Mouse (Mus musculus): ENCODE measurements around the gene Zfp664. TPM values are rescaled to one million over a fixed set of nuclear protein-coding genes. Genes with fewer than 3 reads are reported as not detected.

Zfp664 gene
- total RNA-seq, 2 experiments from 2014 or later: 68.4 to 77.1 TPM

DNA sequence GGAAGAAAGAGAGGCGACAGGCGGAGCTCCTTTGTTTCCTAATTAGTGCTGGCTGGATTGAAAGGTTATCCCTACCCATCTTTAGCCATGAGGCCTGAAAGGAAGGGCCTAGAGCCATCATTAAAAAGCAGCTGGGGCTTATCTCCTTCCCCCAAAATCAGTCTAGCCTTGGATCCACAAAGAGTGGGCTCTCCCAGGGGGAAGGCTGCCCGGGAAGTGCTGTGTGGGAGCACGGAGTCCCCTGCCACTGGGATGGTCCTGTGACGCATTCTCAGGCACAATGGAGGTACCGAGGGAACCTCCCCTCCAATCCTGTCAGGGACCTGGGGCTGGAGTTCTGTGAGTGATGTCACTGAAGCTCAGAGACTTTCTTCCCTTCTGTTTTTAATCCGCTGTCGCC is 68.6 kb downstream of the Zfp664 start:
- H3K4me3 ChIP-seq: no peak overlapping the region
- DNase-seq (ENCODE audit: extremely low spot score in 1 of 2, low spot score in 2 of 2): no peak
- intact Hi-C loops (cut with DNase I): no loop called here
- H3K27ac ChIP-seq: no peak overlapping the region
- no peak for TF ChIP-seq CTCF (IDR thresholded peaks at IDR 0.05)

DNA sequence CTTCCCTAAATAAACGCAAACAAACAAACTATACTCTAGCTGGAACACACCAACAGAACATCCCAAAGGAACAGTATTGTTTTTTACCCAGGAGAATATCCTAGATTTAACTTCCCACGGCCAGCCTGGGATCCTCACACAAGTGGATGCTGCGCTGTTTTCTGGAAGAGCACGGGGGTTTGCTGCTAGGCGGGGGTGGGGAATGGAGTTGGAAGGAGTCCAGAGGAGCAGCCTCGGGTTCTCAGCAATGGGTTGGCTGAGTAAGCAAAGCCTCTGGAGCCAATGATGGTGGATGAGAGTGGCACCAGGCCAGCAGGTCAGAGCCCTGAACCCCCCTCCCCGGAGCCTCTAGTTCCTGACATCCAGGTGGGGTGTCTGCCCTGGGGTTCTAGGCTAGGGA is 72.1 kb downstream of the Zfp664 start:
- no peak overlapping the region for H3K4me3 ChIP-seq
- intact Hi-C loops (cut with DNase I): no loop called here
- no peak for TF ChIP-seq CTCF (IDR thresholded peaks at IDR 0.05)
- no peak overlapping the region for H3K27ac ChIP-seq
- peak; percentile 30 to 44 for DNase-seq (ENCODE audit: extremely low spot score in 1 of 2, low spot score in 2 of 2)

DNA sequence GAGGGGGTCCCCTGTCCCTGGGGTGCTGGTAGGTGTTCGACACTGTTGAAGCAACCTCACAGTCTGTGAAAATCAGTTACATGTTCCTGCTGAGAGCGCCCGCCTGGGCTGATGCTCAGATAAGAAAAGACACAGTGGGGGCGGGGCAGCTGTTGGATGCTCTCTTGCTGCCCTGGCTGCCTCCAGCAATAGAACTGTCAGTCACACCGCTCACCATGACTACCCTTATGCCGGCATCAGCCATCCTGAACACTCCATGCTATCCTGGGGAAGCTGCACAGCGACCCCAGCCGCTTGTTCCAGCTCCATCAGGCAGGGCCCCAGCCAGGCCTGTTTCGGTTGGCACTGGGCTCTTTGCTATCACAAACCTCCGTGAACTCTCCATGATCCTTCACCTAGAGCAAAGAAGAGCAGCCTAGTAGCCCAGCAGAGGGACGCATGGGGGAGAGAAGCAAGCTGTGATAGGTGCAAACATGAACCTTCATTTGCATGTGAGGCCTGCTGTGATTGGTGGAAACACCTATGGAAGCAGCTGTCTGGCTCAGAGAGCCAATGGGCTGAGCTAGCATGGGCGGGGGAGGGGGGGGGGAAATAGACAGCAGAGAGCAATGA is 80.8 kb downstream of the Zfp664 start:
- TF ChIP-seq CTCF (IDR thresholded peaks at IDR 0.05): no peak
- no peak overlapping the region for H3K4me3 ChIP-seq
- H3K27ac ChIP-seq: no peak overlapping the region
- intact Hi-C loops (cut with DNase I): no loop called here
- no peak for DNase-seq (ENCODE audit: extremely low spot score in 1 of 2, low spot score in 2 of 2)

DNA sequence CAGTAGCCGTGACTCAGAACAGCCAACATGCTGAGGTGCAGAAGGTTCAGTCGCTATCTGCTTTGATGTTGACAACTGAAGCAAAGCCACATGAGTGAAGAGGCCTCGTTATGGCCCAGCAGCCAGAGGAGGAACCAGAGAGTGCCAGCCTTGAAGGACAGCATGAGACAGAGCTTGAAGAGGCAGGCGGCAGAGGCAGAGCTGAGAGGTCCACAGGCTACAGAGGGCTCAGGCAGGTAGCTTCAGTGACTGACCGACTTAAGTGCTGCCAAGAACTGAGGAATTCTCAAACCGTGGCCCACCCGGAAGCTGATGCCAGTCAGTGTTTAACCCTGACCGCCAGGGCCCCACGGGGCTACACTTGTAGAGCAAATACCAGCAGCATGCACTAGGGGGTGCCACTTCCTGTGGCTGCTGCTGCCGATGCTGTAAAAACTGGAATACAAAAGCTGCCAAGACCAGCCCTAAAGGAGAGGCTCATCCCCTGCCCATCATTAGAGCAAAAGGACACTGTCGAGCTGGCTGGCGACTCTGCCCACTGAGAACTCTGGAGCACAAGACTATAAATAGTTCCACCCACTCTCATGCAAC is 81.4 kb downstream of the Zfp664 start:
- Histone ChIP-seq H3K27ac (no peak overlapping the region), H3K4me3 (no peak overlapping the region)
- peak; percentile 39 to 64 for DNase-seq (ENCODE audit: extremely low spot score in 1 of 2, low spot score in 2 of 2)
- intact Hi-C loops (cut with DNase I): loop anchor here (1.0 kb wide), 2 partner anchors 72 to 327 kb away; no protein-coding TSS in a partner anchor
- TF ChIP-seq CTCF (IDR thresholded peaks at IDR 0.05): peak; percentile 87

DNA sequence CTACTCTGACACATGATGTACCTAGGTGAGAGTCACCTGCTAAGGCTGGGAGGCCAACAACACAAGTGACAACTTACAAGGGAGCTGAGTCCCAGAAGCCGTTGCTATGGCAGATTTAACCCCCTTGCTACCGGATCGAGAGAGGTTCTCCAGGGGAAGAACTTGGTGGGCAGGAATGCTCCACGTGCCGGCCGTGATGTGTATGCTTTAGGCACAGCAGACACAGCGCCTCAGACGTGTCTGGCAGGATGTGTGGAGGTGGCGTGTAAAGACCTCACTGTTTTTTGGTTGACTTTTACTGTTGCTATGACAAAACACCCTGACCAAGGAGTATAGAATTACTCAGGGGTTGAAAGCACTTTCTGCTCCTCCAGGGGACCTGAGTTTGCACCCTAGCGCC is 81.9 kb downstream of the Zfp664 start:
- intact Hi-C loops (cut with DNase I): loop anchor here (1.0 kb wide), 2 partner anchors 72 to 327 kb away; no protein-coding TSS in a partner anchor

DNA sequence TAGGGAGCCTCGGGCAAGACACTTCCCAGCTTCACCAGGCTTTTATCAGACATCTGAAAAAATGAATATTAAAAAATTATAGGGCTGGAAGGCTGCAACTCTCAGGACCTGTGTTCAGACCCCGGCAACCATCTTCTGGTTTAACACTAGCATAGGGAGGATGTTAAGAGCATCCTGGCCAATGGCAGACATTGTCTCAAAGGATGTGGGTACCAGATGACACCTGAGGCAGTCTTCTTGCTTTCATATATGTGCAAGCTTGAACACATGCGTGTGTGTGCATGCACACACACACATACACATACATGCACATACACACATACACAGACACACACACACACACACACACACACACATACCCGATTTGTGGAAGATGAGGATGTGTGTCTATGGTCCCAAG is 82.6 kb downstream of the Zfp664 start:
- no peak for TF ChIP-seq CTCF (IDR thresholded peaks at IDR 0.05)
- Histone ChIP-seq H3K4me3 (no peak overlapping the region), H3K27ac (no peak overlapping the region)
- intact Hi-C loops (cut with DNase I): no loop called here
- DNase-seq (ENCODE audit: extremely low spot score in 1 of 2, low spot score in 2 of 2): no peak

More for the DNA sequence above, 81.9 kb downstream of the Zfp664 start:
- DNase-seq (ENCODE audit: extremely low spot score in 1 of 2, low spot score in 2 of 2): no peak
- Histone ChIP-seq H3K27ac (no peak overlapping the region), H3K4me3 (no peak overlapping the region)
- no peak for TF ChIP-seq CTCF (IDR thresholded peaks at IDR 0.05)

DNA sequence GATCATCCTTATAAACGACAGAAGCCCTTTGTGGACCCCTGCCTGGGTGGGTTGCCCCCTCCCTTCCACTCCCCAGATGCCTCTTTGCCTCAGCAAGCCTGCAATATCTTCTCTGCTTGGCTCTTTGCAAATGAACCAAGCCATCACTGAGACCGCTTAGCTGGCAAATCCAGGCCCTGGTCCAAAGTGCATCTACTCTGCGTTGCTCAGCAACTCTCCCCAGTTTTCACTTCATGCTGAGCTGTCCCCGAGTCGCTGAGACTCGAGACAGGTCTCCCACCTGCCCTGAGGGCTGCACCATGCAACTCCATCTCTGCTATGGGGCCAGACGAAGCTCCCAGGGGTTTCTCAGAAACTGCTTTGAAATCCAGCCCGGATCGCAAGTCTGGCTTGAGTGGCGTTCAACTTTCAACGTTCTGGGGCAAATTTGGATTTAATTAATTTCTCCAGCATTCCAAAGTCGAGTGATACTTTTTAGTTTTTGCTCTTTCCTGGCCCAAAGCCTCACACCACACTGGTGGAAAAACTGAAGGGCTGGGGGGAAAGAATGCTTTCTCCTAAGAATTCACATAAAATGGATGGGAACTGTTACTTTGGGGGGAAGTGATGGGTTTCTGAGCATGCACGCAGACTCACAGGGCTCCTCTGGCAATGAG is 88.3 kb downstream of the Zfp664 start:
- Histone ChIP-seq H3K4me3 (no peak overlapping the region), H3K27ac (no peak overlapping the region)
- no peak for DNase-seq (ENCODE audit: extremely low spot score in 1 of 2, low spot score in 2 of 2)
- TF ChIP-seq CTCF (IDR thresholded peaks at IDR 0.05): no peak
- intact Hi-C loops (cut with DNase I): no loop called here

DNA sequence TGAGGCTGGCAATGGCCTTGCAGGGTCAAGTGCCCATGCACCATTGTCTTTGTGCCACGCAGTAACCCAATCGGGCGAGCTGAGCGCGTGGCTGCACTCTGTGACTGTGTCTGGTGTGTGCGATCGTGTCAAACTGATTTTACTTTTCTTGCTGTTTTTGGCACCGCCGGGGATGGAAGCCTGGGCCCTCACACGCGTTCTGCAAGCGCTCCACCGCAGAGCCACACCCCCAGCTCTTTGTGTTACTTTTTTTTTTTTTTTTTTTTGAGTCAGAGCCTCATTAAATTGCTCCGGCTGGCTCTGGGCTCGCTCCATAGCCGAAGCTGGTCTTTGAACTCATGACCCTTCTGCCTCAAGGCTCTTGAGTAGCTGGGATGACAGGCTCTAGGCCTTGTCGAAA is 88.8 kb downstream of the Zfp664 start:
- intact Hi-C loops (cut with DNase I): no loop called here
- H3K27ac ChIP-seq: no peak overlapping the region
- no peak for TF ChIP-seq CTCF (IDR thresholded peaks at IDR 0.05)
- H3K4me3 ChIP-seq: no peak overlapping the region
- no peak for DNase-seq (ENCODE audit: extremely low spot score in 1 of 2, low spot score in 2 of 2)

Other genes with a start within 250 kb of the Zfp664 start
- gene Atp6v0a2, start 234.1 kb upstream of the Zfp664 start, total RNA-seq (2021): 10 to 100 TPM; 59.2 to 71.4 TPM
- gene Dnah10, start 137.6 kb upstream of the Zfp664 start, total RNA-seq (2021): under 1 TPM; 0.36 to 0.47 TPM
- gene Ccdc92, start 267 bp upstream of the Zfp664 start, total RNA-seq (2021): 10 to 100 TPM; 80.9 to 86.3 TPM
- 1 to 10 TPM in 1 of 2 experiments, not detected in 1; 1.0 TPM for gene Rflna, start 140.5 kb downstream of the Zfp664 start, total RNA-seq (2021)